Mouse (Mus musculus): ENCODE results near the gene Thsd4. TPM values are rescaled to one million over a fixed set of nuclear protein-coding genes. Genes with fewer than 3 reads are reported as not detected.
"Not testable (repeated sequence)": the region's sequence is repeated elsewhere in the genome, so short reads cannot be mapped to it uniquely, and the experiment has no call there.

Thsd4 gene
- polyA plus RNA-seq, 1 experiment from 2014 or later = 4.5 TPM

DNA sequence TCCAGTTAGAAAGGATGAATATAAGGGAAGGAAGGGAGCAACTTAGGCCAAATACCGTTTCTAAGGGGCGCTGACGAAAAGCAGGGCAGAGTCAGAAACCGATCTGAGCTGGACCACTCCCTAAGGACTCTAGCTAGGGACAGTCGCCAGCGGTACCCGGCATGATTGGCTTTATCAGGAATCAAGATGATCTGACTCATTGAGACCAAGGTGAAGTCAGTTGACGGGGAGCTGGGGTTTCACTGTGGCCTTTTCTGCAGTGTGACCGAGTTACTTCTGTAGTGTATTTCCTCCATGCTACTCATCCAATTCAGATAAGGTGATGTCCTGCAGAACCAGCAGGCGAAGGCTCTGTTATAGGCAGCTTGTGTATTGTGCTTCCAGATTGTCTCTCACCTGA, 556.8 kb downstream of the Thsd4 start:
- WGBS = 83% methylated on average over 10 of the region's 10 CpGs
- Histone ChIP-seq H3K27me3 (replicated peaks; ENCODE audit: control insufficient read depth, insufficient read depth, low read length) (no peaks in the 10 kb centered on the region), H3K27ac (ENCODE audit: low read depth, low read length) (no peak overlapping the region), H3K4me2 (ENCODE audit: low read length) (no peak overlapping the region), H3K9ac (ENCODE audit: low read depth, low read length) (no peak overlapping the region), H3K4me3 (ENCODE audit: low read length) (no peak overlapping the region), H3K36me3 (ENCODE audit: control insufficient read depth, insufficient read depth, low read length) (no peaks in the 10 kb centered on the region), H3K9me3 (ENCODE audit: control insufficient read depth, low read length) (no peaks in the 10 kb centered on the region), H3K4me1 (ENCODE audit: control insufficient read depth, insufficient read depth, low read depth, low read length) (peaks cover 2% of the 10 kb centered on the region; the same call in 1 of the 2 replicates)
- no peak for ATAC-seq

DNA sequence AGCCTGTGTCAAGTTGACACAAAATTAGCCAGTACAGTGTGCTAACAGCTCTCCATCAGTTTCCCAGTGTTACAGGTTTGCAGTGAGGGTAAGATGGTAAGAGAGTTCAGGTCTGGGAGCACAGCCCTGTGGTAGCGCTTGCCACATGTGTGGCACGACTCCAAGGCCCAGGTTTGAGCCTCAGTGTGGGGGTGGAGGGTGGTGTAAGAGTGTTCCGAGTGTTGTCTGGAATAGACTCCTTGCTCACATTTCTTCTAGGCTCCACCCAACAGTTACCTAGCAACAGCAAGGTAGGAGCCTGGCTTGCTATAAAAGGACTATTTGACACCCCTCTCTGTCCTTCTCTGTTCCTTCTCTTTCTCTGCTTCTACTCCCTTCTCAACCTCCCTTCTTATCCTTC, 557.5 kb downstream of the Thsd4 start:
- ATAC-seq = no peak
- WGBS = 59% methylated on average over 3 of the region's 3 CpGs
- Histone ChIP-seq H3K27me3 (replicated peaks; ENCODE audit: control insufficient read depth, insufficient read depth, low read length) (no peaks in the 10 kb centered on the region), H3K4me1 (ENCODE audit: control insufficient read depth, insufficient read depth, low read depth, low read length) (peaks cover 2% of the 10 kb centered on the region; the same call in 1 of the 2 replicates), H3K4me2 (ENCODE audit: low read length) (no peak overlapping the region), H3K4me3 (ENCODE audit: low read length) (no peak overlapping the region), H3K36me3 (ENCODE audit: control insufficient read depth, insufficient read depth, low read length) (no peaks in the 10 kb centered on the region), H3K27ac (ENCODE audit: low read depth, low read length) (no peak overlapping the region), H3K9me3 (ENCODE audit: control insufficient read depth, low read length) (no peaks in the 10 kb centered on the region), H3K9ac (ENCODE audit: low read depth, low read length) (no peak overlapping the region)

DNA sequence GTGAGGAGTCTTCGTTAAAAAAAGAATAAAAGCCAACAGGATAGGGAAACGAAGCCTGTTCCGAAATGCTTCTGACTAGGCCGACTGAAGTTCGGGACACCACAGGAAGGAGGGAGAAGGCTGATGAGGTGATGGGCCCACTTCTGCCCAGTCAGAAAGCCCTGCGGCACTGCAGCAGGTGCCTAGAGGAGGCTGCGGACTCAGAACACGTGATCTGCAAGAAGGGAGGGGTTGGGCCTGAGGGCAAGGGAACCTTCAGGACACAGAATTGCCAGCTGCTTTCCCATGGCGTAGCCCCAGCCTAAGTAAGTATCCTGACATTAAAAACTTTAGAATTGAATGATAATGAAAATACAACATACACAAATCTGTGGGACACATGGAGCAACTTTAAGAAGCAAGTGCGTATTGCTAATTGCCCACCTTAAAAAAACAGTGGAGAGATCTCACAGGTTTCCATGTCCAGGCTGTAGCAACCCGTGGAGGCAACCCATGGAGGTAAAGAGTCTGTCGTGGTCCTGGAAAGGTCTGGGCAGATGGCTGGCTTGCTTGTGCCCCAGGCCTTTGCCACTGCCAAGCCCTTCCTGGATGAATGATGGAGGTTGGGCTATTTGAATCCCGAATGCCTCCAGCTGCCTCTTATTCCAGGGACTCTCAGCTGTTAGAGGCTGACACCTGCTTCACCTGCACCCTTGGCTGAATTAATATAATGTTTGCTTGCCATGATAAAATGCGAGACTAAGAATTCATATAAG, 560.5 kb downstream of the Thsd4 start:
- H3K27ac ChIP-seq (ENCODE audit: low read depth, low read length) = no peak overlapping the region
- 60% methylated on average over 14 of the region's 14 CpGs for WGBS
- H3K9me3 ChIP-seq (ENCODE audit: control insufficient read depth, low read length) = no peaks in the 10 kb centered on the region
- no peaks in the 10 kb centered on the region for H3K36me3 ChIP-seq (ENCODE audit: control insufficient read depth, insufficient read depth, low read length)
- no peak for ATAC-seq
- H3K4me1 ChIP-seq (ENCODE audit: control insufficient read depth, insufficient read depth, low read depth, low read length) = peaks cover 2% of the 10 kb centered on the region; the same call in 1 of the 2 replicates
- no peak overlapping the region for H3K4me3 ChIP-seq (ENCODE audit: low read length)
- H3K9ac ChIP-seq (ENCODE audit: low read depth, low read length) = no peak overlapping the region; the same call in 1 of the 2 replicates
- H3K27me3 ChIP-seq (replicated peaks; ENCODE audit: control insufficient read depth, insufficient read depth, low read length) = no peaks in the 10 kb centered on the region
- H3K4me2 ChIP-seq (ENCODE audit: low read length) = no peak overlapping the region

GRCm38 (mm10) chr9:59960559-59960958, 561.3 kb downstream of the Thsd4 start, which contains the start of gene Nr2e3:
Gene Nr2e3, minus strand, starts transcription at chr9:59960659.
- ATAC-seq = no peak
- no peak within 1 kb of the TSS; the same call in 1 of the 2 replicates for H3K9ac ChIP-seq (ENCODE audit: low read depth, low read length)
- WGBS = 82% methylated on average over 10 of the region's 10 CpGs
- H3K36me3 ChIP-seq (ENCODE audit: control insufficient read depth, insufficient read depth, low read length) = no peaks in the 10 kb centered on the region
- no peaks in the 10 kb centered on the region for H3K27me3 ChIP-seq (replicated peaks; ENCODE audit: control insufficient read depth, insufficient read depth, low read length)
- H3K4me3 ChIP-seq (ENCODE audit: low read length) = no peak within 1 kb of the TSS
- H3K4me1 ChIP-seq (ENCODE audit: control insufficient read depth, insufficient read depth, low read depth, low read length) = peaks cover 2% of the 10 kb centered on the region; the same call in 1 of the 2 replicates
- no peak within 1 kb of the TSS for H3K4me2 ChIP-seq (ENCODE audit: low read length)
- no peak within 1 kb of the TSS for H3K27ac ChIP-seq (ENCODE audit: low read depth, low read length)
- no peaks in the 10 kb centered on the region for H3K9me3 ChIP-seq (ENCODE audit: control insufficient read depth, low read length)

DNA sequence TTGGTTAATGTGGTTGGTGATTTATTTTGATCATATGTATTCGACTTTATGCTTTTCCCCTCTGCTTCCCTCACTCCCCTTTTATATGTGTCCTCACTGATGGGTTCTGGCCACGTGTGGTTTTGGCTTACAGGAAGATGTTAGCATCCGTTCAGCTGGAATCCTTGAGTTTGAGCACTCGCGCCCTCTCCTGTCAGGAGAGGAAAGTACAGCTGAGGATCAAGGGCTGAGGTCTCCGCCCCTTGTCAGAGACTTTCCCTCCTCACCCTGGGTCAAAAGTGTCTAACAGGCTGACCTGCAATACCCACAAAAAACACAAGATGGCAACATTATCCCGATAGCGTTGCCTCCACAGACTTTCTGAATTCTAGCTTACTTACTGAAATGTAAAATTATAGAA, 562.6 kb downstream of the Thsd4 start:
- no peaks in the 10 kb centered on the region for H3K9me3 ChIP-seq (ENCODE audit: control insufficient read depth, low read length)
- peaks cover 2% of the 10 kb centered on the region; the same call in 1 of the 2 replicates for H3K4me1 ChIP-seq (ENCODE audit: control insufficient read depth, insufficient read depth, low read depth, low read length)
- H3K9ac ChIP-seq (ENCODE audit: low read depth, low read length) = no peak overlapping the region
- no peaks in the 10 kb centered on the region for H3K27me3 ChIP-seq (replicated peaks; ENCODE audit: control insufficient read depth, insufficient read depth, low read length)
- H3K36me3 ChIP-seq (ENCODE audit: control insufficient read depth, insufficient read depth, low read length) = no peaks in the 10 kb centered on the region
- no peak overlapping the region for H3K4me2 ChIP-seq (ENCODE audit: low read length)
- 3% methylated on average over 8 of the region's 8 CpGs for WGBS
- H3K27ac ChIP-seq (ENCODE audit: low read depth, low read length) = no peak overlapping the region
- H3K4me3 ChIP-seq (ENCODE audit: low read length) = no peak overlapping the region
- peak; percentile 63 for ATAC-seq

- not testable (repeated sequence) for H3K9ac ChIP-seq (ENCODE audit: low read depth, low read length); H3K4me3 ChIP-seq (ENCODE audit: low read length); H3K9me3 ChIP-seq (ENCODE audit: control insufficient read depth, low read length); ATAC-seq; H3K4me1 ChIP-seq (ENCODE audit: control insufficient read depth, insufficient read depth, low read depth, low read length); H3K4me2 ChIP-seq (ENCODE audit: low read length); H3K36me3 ChIP-seq (ENCODE audit: control insufficient read depth, insufficient read depth, low read length); H3K27me3 ChIP-seq (replicated peaks; ENCODE audit: control insufficient read depth, insufficient read depth, low read length); H3K27ac ChIP-seq (ENCODE audit: low read depth, low read length)
- 58% methylated on average over 1 of the region's 1 CpGs for WGBS
These were observed 563.7 kb downstream of the Thsd4 start for GRCm38 (mm10) chr9:59958115-59958514.

- Histone ChIP-seq H3K4me3 (ENCODE audit: low read length) (no peak overlapping the region), H3K9me3 (ENCODE audit: control insufficient read depth, low read length) (no peaks in the 10 kb centered on the region), H3K27me3 (replicated peaks; ENCODE audit: control insufficient read depth, insufficient read depth, low read length) (no peaks in the 10 kb centered on the region), H3K9ac (ENCODE audit: low read depth, low read length) (no peak overlapping the region), H3K36me3 (ENCODE audit: control insufficient read depth, insufficient read depth, low read length) (no peaks in the 10 kb centered on the region), H3K27ac (ENCODE audit: low read depth, low read length) (no peak overlapping the region), H3K4me2 (ENCODE audit: low read length) (no peak overlapping the region), H3K4me1 (ENCODE audit: control insufficient read depth, insufficient read depth, low read depth, low read length) (peaks cover 2% of the 10 kb centered on the region; the same call in 1 of the 2 replicates)
- 51% methylated on average over 6 of the region's 6 CpGs for WGBS
- no peak for ATAC-seq
These were observed 565.4 kb downstream of the Thsd4 start for GRCm38 (mm10) chr9:59956496-59956895.

DNA sequence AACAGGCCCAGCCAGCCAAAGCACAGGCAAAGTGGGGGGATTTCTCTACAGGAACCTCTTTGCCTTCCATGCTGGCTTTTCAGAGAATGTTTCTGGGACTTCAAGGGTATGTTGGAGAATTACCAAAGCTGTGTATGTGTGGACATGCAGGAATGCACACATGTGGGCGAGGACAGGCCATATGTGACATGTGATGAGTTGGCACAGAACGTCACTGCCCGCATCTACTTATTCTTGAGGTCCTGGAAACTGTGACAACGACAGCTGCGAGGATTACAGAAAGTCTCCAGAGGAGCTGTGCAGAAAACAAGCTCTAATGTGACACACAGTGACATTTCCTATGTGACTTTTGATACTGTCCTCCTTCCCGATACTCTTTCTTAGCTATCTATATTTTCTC, 566.2 kb downstream of the Thsd4 start:
- Histone ChIP-seq H3K4me2 (ENCODE audit: low read length) (no peak overlapping the region), H3K36me3 (ENCODE audit: control insufficient read depth, insufficient read depth, low read length) (no peaks in the 10 kb centered on the region), H3K4me3 (ENCODE audit: low read length) (no peak overlapping the region), H3K27ac (ENCODE audit: low read depth, low read length) (no peak overlapping the region), H3K27me3 (replicated peaks; ENCODE audit: control insufficient read depth, insufficient read depth, low read length) (no peaks in the 10 kb centered on the region), H3K9me3 (ENCODE audit: control insufficient read depth, low read length) (no peaks in the 10 kb centered on the region), H3K9ac (ENCODE audit: low read depth, low read length) (no peak overlapping the region), H3K4me1 (ENCODE audit: control insufficient read depth, insufficient read depth, low read depth, low read length) (no peaks in the 10 kb centered on the region)
- 63% methylated on average over 6 of the region's 6 CpGs for WGBS
- ATAC-seq = no peak

GRCm38 (mm10) chr9:59955199-59955598, 566.6 kb downstream of the Thsd4 start:
- no peaks in the 10 kb centered on the region for H3K27me3 ChIP-seq (replicated peaks; ENCODE audit: control insufficient read depth, insufficient read depth, low read length)
- H3K4me2 ChIP-seq (ENCODE audit: low read length) = no peak overlapping the region
- H3K4me1 ChIP-seq (ENCODE audit: control insufficient read depth, insufficient read depth, low read depth, low read length) = no peaks in the 10 kb centered on the region
- H3K4me3 ChIP-seq (ENCODE audit: low read length) = no peak overlapping the region
- H3K9ac ChIP-seq (ENCODE audit: low read depth, low read length) = no peak overlapping the region
- 65% methylated on average over 3 of the region's 3 CpGs for WGBS
- H3K9me3 ChIP-seq (ENCODE audit: control insufficient read depth, low read length) = no peaks in the 10 kb centered on the region
- H3K27ac ChIP-seq (ENCODE audit: low read depth, low read length) = no peak overlapping the region
- no peaks in the 10 kb centered on the region for H3K36me3 ChIP-seq (ENCODE audit: control insufficient read depth, insufficient read depth, low read length)
- ATAC-seq = no peak
